Mouse (Mus musculus) heart, embryonic 13.5 days (tissue): Measurements from ENCODE around the gene Fibin. TPM values are rescaled to one million over a fixed set of nuclear protein-coding genes. Genes with fewer than 3 reads are reported as not detected.

Experiments used
- ATAC-seq: fragments of 200-750 bp; cut with Nextera tagmentation; 2 replicates; pipeline ENCODE4 v1.8.0; 2017; ENCODE audit warnings: moderate TSS enrichment; ENCODE audit not compliant: insufficient number of reproducible peaks, low FRiP score, low TSS enrichment; ENCODE audit errors: extremely low read depth
- H3K27ac ChIP-seq: fragments of 300-500 bp; sonication (generic); replicated peaks from 2 replicates; pipeline ENCODE4 v1.5.1; 2015; ENCODE audit warnings: moderate library complexity, mild to moderate bottlenecking, inconsistent platforms
- H3K27me3 ChIP-seq: fragments of 300-500 bp; sonication (generic); replicated peaks from 2 replicates; pipeline ENCODE4 v1.6.1; 2015; ENCODE audit warnings: mild to moderate bottlenecking, inconsistent platforms
- H3K36me3 ChIP-seq: fragments of 300-500 bp; sonication (generic); 2 replicates; pipeline ENCODE4 v1.6.1; 2015; ENCODE audit warnings: mild to moderate bottlenecking, inconsistent platforms
- H3K4me1 ChIP-seq: fragments of 300-500 bp; sonication (generic); 2 replicates; pipeline ENCODE4 v1.6.1; 2015; ENCODE audit warnings: inconsistent platforms
- H3K4me2 ChIP-seq: fragments of 300-500 bp; sonication (generic); 2 replicates; pipeline ENCODE4 v1.6.1; 2015; ENCODE audit warnings: inconsistent platforms, mild to moderate bottlenecking, moderate library complexity
- H3K4me3 ChIP-seq: fragments of 300-500 bp; sonication (generic); 2 replicates; pipeline ENCODE4 v1.5.1; 2015; ENCODE audit warnings: moderate library complexity, mild to moderate bottlenecking, inconsistent platforms
- H3K9ac ChIP-seq: fragments of 300-500 bp; sonication (generic); 2 replicates; pipeline ENCODE4 v1.6.1; 2015; ENCODE audit warnings: inconsistent platforms, mild to moderate bottlenecking, moderate library complexity
- H3K9me3 ChIP-seq: fragments of 300-500 bp; sonication (generic); 2 replicates; pipeline ENCODE4 v1.6.1; 2016; ENCODE audit warnings: inconsistent platforms
- WGBS: fragments of 180-500 bp; shearing (Covaris S2); methylation state at CpG from one replicate; pipeline ENCODE4 v1.1.7; 2015; ENCODE audit warnings: mixed read lengths; 5-methylcytosine and 5-hydroxymethylcytosine counted together
- polyA plus RNA-seq: library from polyadenylated mRNA; unstranded; fragments of >200 nt; fragmentation: Nextera tagmentation; extraction: Ambion mirVana; gene quantifications from 2 replicates; pipeline ENCODE4 v1.2.1, GENCODE M21; 2015

Gene Fibin
- polyA plus RNA-seq = 6.6 and 8.2 TPM in 2 replicates

DNA sequence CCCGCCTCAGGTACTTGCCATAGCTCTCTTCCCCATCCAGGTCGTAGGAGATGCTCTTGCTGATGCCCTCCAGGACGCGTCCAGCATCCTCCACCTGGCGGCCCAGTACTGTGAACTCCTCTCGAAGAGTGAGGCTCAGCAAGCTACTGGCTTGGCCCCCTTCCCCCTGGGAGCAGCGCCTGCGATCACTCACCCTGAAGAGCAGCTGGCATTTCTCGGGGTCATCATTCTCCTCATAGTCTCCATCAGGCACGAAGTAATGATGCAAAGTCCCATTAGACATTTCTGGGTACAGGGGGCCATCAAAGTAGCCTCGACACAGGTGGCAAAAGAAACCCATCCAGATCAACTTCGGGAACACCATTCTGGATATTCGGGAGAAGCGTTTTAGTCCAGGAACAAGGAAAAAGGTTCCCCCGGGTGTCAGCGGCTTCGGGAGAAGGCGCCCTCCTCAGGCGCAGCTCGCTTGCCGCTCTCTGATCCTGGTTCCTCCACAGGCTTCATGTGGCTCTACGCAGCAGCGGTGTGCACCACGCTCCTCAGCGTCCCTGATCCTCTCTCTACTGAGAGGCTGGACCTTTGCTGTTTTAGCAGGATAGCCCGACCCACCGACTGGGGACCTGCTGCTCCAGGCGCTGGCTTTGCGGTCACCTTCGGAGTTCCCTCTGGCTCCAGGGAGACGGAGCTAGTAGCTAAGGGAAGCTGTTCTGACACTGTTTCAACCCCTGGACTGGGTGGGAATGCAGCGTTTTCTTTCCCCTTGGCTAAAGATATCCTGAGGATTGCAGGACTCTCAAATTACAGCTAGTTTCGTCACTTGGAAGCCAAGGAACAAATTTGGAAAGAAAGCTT is at the start of gene Fibin:
TSS of gene Fibin (minus strand) at position 752 of the 852 bp plus-strand sequence.
- Histone ChIP-seq H3K4me3 (peak within 1 kb of the TSS; percentile 52), H3K9ac (peak within 1 kb of the TSS; percentile 75), H3K27me3 (peaks cover 6% of the 10 kb centered on the region; the same call in 1 of the 2 replicates), H3K9me3 (no peaks in the 10 kb centered on the region), H3K4me1 (peaks cover 4% of the 10 kb centered on the region; the same call in 1 of the 2 replicates), H3K4me2 (peak within 1 kb of the TSS; percentile 76), H3K27ac (no peak within 1 kb of the TSS), H3K36me3 (no peaks in the 10 kb centered on the region)
- ATAC-seq = no peak; the same call in 1 of the 2 replicates
- 3% methylated on average over 33 of the region's 33 CpGs for WGBS

DNA sequence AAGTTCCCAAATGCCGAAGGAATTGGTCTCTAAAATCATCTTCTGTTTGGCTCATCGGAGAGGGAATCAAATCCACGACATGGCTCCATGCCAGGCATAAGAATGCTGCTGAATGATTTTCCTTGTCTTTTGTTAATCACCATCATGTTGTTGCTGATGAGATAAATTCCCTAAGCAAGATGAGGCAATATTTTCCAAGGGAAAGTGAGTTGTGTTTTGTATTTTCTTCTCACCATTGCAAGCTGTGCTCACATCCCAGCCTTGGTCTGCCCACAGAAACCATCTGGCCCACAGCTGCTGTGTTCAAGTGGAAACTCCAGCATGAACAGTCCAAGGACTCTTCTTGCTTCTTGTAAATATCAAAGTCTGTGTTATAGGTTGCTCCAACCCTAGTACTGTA is 48.4 kb upstream of the Fibin start:
- H3K27me3 ChIP-seq = no peaks in the 10 kb centered on the region
- H3K4me3 ChIP-seq = no peak overlapping the region
- H3K36me3 ChIP-seq = no peaks in the 10 kb centered on the region
- H3K4me1 ChIP-seq = no peaks in the 10 kb centered on the region
- H3K4me2 ChIP-seq = no peak overlapping the region
- H3K27ac ChIP-seq = no peak overlapping the region
- no peak overlapping the region for H3K9ac ChIP-seq
- 60% methylated on average over 3 of the region's 3 CpGs for WGBS
- ATAC-seq = no peak
- no peaks in the 10 kb centered on the region for H3K9me3 ChIP-seq

DNA sequence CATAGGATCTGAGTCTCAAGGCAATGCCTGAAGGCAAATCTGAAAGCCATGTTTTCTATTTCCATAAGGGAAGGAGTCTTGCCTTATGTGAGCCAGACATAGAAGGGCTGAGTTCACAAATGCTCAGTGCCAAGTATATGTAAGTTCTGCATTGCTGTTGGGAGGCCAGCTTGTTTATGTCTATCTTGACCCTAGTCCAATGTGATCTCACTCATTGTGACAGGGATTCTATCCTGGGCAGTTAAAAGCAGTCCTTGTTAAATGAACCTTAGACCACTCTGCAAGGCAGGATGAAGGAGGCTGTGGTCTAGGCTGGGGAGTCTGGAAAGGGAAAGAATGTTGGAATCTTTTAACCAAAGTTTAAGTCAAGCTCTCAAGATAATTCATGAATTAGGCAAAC is 45.8 kb upstream of the Fibin start:
- H3K4me1 ChIP-seq = no peaks in the 10 kb centered on the region
- H3K4me3 ChIP-seq = no peak overlapping the region
- H3K36me3 ChIP-seq = no peaks in the 10 kb centered on the region
- H3K27me3 ChIP-seq = no peaks in the 10 kb centered on the region
- H3K9ac ChIP-seq = no peak overlapping the region
- no peak overlapping the region for H3K27ac ChIP-seq
- H3K4me2 ChIP-seq = no peak overlapping the region
- H3K9me3 ChIP-seq = no peaks in the 10 kb centered on the region
- ATAC-seq = no peak

DNA sequence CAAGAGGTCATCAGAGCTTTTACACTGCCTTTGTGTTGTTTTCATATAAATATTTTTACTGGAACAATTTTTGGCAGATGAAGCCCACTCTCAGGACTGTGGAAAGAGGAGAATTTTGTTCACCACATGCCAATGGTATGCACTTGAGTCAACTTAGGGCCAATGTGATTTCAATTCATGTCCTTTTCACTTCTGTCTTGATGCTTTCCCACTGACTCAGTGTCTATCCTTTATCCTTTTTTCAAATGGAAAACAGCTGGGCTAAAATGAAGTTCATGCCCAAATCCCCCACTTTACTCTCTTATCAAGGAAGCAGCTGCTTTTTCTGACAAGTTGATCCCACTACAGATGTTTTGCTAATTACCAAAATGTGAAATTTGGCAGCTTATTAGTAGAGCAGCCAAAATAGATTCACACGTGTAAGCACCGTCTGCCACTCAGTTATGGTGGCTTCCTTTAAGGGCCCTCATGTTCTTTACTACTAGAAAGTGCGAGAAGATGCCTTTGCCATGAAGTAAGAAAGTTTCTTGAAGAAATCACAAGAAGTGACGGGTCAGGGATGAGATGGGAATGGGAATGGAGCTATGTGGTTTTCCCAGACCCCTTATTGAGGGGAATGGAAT is 29.8 kb upstream of the Fibin start:
- Histone ChIP-seq H3K36me3 (no peaks in the 10 kb centered on the region), H3K4me2 (no peak overlapping the region), H3K4me1 (no peaks in the 10 kb centered on the region), H3K4me3 (no peak overlapping the region), H3K9me3 (no peaks in the 10 kb centered on the region), H3K9ac (no peak overlapping the region), H3K27me3 (no peaks in the 10 kb centered on the region), H3K27ac (no peak overlapping the region)
- ATAC-seq = no peak
- WGBS = 54% methylated on average over 4 of the region's 4 CpGs

DNA sequence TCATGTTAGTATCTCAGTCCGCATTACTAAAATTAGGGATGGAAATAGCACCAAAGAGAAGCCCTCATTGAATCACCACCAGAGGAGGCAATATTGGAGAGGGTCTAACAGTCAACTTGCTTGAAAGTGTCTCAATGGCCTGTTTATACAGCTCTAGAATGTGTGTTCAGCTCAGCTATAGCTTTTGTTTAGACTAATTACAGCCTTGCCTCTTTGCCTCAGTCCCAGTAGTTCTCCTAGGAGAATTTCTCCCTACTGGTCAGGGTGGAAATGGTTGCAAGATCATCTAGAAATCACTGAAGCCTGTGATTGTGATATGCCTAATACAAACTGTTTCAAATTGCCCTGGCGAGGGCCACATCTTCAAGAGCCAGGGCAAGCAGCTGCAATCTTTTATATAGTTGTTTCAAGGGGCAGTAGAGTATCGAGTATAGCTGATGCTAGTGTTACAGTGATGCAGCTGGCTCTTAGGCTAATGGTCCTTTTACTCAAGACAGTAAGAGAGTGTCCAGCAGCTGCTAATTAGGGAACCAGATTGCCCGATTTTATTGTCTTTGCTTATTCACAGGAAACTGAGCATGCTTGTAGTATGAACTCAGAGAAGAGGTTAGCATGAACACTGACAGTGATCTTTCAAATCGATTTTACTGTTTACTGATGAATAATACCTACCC is 27.9 kb upstream of the Fibin start:
- Histone ChIP-seq H3K4me2 (no peak overlapping the region), H3K27ac (no peak overlapping the region), H3K4me3 (no peak overlapping the region), H3K36me3 (no peaks in the 10 kb centered on the region), H3K9ac (no peak overlapping the region), H3K9me3 (no peaks in the 10 kb centered on the region), H3K4me1 (no peaks in the 10 kb centered on the region), H3K27me3 (no peaks in the 10 kb centered on the region)
- 63% methylated on average over 5 of the region's 5 CpGs for WGBS
- no peak for ATAC-seq

DNA sequence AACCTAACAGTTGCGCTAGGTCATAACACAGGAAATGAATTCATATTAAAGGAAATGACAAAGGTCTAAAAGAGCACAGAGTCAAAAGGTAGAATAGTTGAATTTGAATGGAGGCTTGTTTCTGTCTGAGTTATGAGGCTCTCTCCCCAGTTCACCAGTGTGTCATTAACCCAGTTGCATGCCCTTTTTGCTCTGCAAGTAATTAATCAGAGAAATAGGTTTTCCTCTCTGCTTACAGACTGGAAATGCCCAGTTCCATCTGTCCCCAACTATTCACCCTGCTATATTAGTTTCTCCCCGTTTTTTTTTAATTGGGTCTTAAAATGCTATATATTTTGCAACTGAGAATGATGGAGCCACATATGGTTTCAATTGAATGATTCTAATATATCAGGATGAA is 16.8 kb upstream of the Fibin start:
- H3K36me3 ChIP-seq = no peaks in the 10 kb centered on the region
- 60% methylated on average over 2 of the region's 2 CpGs for WGBS
- no peaks in the 10 kb centered on the region for H3K27me3 ChIP-seq
- no peak overlapping the region for H3K9ac ChIP-seq
- no peaks in the 10 kb centered on the region for H3K4me1 ChIP-seq
- H3K4me3 ChIP-seq = no peak overlapping the region
- no peaks in the 10 kb centered on the region for H3K9me3 ChIP-seq
- no peak overlapping the region for H3K4me2 ChIP-seq
- no peak for ATAC-seq
- H3K27ac ChIP-seq = no peak overlapping the region

DNA sequence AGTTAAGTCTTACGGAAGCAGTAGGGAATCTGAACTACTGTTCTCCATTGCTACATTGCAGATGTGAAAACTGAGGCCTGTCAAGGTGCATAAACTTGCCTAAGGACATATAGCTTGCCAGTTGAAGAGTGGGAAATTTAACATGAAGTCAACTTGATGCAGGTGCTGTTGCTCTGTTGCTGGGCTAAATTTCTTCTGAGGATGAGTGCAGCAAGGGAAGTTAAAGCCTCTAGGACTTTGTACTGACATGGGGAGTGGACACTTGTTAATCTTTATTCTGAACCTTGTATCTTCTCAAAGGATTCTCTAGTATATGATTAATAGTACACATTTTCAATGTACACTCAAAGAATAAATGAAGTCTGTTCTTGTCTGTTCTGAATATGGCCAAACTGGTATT is 13.7 kb upstream of the Fibin start:
- Histone ChIP-seq H3K27ac (no peak overlapping the region), H3K9me3 (no peaks in the 10 kb centered on the region), H3K9ac (no peak overlapping the region), H3K4me1 (no peaks in the 10 kb centered on the region), H3K4me3 (no peak overlapping the region), H3K27me3 (no peaks in the 10 kb centered on the region), H3K4me2 (no peak overlapping the region), H3K36me3 (no peaks in the 10 kb centered on the region)
- WGBS = 78% methylated on average over 1 of the region's 1 CpGs
- ATAC-seq = no peak

DNA sequence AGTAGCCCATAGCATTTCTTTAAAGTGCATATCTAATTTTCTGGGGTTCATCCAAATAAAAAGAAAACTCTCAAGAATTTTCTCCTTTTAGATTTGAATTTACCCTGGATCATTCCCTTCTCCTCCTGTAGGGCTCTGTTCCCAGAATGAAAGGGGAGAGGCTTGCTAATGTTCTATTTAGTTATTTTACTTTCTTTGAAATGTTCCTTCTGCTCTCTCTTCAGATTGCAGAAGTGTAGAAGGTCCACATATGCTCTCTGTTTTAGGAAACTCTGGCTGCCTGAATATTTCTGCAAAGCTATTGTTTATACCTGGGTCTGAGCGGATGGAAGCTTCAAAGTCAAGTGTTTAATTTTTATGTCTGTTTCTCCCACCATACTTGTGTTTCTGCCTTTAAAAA is 12.5 kb upstream of the Fibin start:
- ATAC-seq = no peak
- H3K27me3 ChIP-seq = no peaks in the 10 kb centered on the region
- no peak overlapping the region for H3K4me2 ChIP-seq
- no peak overlapping the region for H3K9ac ChIP-seq
- no peak overlapping the region for H3K4me3 ChIP-seq
- H3K4me1 ChIP-seq = no peaks in the 10 kb centered on the region
- no peaks in the 10 kb centered on the region for H3K36me3 ChIP-seq
- 70% methylated on average over 1 of the region's 1 CpGs for WGBS
- H3K9me3 ChIP-seq = no peaks in the 10 kb centered on the region
- H3K27ac ChIP-seq = no peak overlapping the region

DNA sequence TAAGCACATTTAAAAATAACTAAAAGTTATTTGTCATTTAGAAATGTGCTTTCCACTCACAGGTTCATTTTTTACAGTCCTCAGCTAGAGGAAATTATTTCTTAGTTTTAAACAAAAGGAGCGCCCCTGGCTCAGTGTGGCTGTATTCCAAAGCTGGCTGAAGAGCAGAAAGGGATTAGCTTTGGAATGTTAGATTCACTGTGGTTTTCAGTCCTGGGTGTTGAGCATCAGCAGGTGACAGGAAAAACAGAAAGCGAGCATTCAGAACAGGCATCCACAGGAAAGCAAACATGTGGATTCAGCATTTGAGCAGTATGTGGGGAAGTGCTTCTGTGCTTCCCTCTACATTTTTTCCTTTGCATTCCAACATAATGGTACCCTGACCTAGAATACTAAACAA is 10.2 kb upstream of the Fibin start:
- WGBS = 56% methylated on average over 2 of the region's 2 CpGs
- H3K27me3 ChIP-seq = no peaks in the 10 kb centered on the region

DNA sequence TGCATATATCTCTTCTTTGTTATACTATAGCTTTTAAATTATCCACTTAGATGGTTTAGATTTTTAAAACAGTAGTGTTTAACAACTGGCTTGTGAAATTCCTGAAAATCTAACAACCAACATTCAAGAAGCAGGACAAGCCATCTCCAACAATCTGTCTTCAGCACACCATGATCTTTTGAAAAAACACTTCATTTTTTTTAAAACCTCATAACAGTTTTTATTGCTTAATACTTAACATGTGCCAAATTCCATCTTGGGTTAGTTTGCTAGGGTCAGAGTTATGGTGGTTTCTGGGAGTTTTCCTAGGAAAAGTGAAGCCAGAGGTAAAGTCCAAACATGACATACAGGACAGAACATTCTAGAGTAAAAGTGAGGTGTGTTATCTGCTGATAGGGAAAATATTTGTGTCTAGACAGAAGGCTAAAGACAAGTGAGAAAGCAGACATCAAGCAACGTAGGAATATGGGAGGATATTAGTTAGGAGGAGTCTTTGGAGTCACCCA is 4.5 kb upstream of the Fibin start:
- Histone ChIP-seq H3K9ac (no peak overlapping the region), H3K4me2 (no peak overlapping the region), H3K9me3 (no peaks in the 10 kb centered on the region), H3K27me3 (peaks cover under 1% of the 10 kb centered on the region; the same call in 1 of the 2 replicates), H3K36me3 (no peaks in the 10 kb centered on the region), H3K4me1 (peaks cover 1% of the 10 kb centered on the region; the same call in 1 of the 2 replicates), H3K4me3 (no peak overlapping the region), H3K27ac (no peak overlapping the region)
- no peak for ATAC-seq
- 33% methylated on average over 1 of the region's 1 CpGs for WGBS

More for the DNA sequence above, 10.2 kb upstream of the Fibin start:
- Histone ChIP-seq H3K9ac (no peak overlapping the region), H3K27ac (no peak overlapping the region), H3K4me1 (no peaks in the 10 kb centered on the region), H3K36me3 (no peaks in the 10 kb centered on the region), H3K4me2 (no peak overlapping the region), H3K4me3 (no peak overlapping the region), H3K9me3 (no peaks in the 10 kb centered on the region)
- no peak for ATAC-seq

DNA sequence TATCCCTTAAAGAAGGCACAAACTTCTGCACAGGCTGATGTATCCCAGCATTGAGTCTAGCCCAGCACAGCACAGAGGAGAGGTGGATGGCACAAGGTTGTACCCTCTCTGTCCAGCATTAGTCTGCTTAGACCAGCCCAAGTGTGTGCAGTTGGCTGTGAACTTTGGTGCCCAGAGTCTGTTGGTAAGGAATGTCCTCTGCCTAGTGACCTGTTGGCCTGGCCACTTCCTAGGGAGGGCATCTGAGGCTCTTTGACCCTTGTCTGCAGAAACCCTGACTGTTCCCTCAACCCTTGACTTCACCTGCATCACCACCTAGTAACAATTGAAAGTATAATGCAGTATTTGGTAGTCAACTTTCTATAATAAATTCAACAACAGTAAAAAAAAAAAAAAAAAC is 2.4 kb upstream of the Fibin start:
- ATAC-seq = no peak
- Histone ChIP-seq H3K9ac (no peak overlapping the region), H3K4me3 (no peak overlapping the region), H3K27me3 (peaks cover 6% of the 10 kb centered on the region; the same call in 1 of the 2 replicates), H3K4me1 (peaks cover 4% of the 10 kb centered on the region; the same call in 1 of the 2 replicates), H3K36me3 (no peaks in the 10 kb centered on the region), H3K4me2 (no peak overlapping the region), H3K27ac (no peak overlapping the region), H3K9me3 (no peaks in the 10 kb centered on the region)
